Mouse (Mus musculus): ENCODE results near the gene Tmem130.

GRCm38 (mm10) chr5:144724926-144725325 is 36.7 kb downstream of the Tmem130 start:
- no peak for TF ChIP-seq CTCF (IDR thresholded peaks at IDR 0.05; ENCODE audit: borderline replicate concordance, control insufficient read depth, extremely low read depth, insufficient read depth, low read length, poor library complexity)
- no peak for TF ChIP-seq POLR2A (IDR thresholded peaks at IDR 0.05; ENCODE audit: control insufficient read depth, extremely low read depth, insufficient read depth, low read length, poor library complexity)
